Mouse (Mus musculus): ENCODE data around the gene Taf8.
A peak's percentile ranks its signal among the peaks of the same experiment; 100 is the strongest.

Taf8 gene

GRCm38 (mm10) chr17:47479887-47480286 is 22.2 kb downstream of the Taf8 start:
- DNase-seq = no peak

- DNase-seq = no peak
These were observed 26.4 kb downstream of the Taf8 start for GRCm38 (mm10) chr17:47475714-47476113.

GRCm38 (mm10) chr17:47475181-47475580 is 26.9 kb downstream of the Taf8 start:
- DNase-seq = no peak

- DNase-seq = no peak
These were observed 27.8 kb downstream of the Taf8 start for GRCm38 (mm10) chr17:47474250-47474649.

- no peak for DNase-seq
These were observed 28.6 kb downstream of the Taf8 start for GRCm38 (mm10) chr17:47473434-47473974.

GRCm38 (mm10) chr17:47472435-47473350 is 29.4 kb downstream of the Taf8 start:
- no peak for DNase-seq

GRCm38 (mm10) chr17:47470686-47471085 is 31.4 kb downstream of the Taf8 start:
- DNase-seq = peak; percentile 73

- peak; percentile 71 for DNase-seq
These were observed 32.0 kb downstream of the Taf8 start for GRCm38 (mm10) chr17:47470121-47470520.

- no peak for DNase-seq
These were observed 32.5 kb downstream of the Taf8 start for GRCm38 (mm10) chr17:47469642-47470041.

GRCm38 (mm10) chr17:47468466-47468865 is 33.6 kb downstream of the Taf8 start:
- DNase-seq = no peak

GRCm38 (mm10) chr17:47468063-47468462 is 34.0 kb downstream of the Taf8 start:
- DNase-seq = no peak

GRCm38 (mm10) chr17:47467659-47468058 is 34.4 kb downstream of the Taf8 start:
- DNase-seq = no peak

- DNase-seq = no peak
These were observed 35.8 kb downstream of the Taf8 start for GRCm38 (mm10) chr17:47466284-47466683.

- no peak for DNase-seq
These were observed 37.1 kb downstream of the Taf8 start for GRCm38 (mm10) chr17:47465016-47465415.

- DNase-seq = no peak
These were observed 37.7 kb downstream of the Taf8 start for GRCm38 (mm10) chr17:47464248-47464965.

- no peak for DNase-seq
These were observed 39.2 kb downstream of the Taf8 start for GRCm38 (mm10) chr17:47462728-47463388.

- DNase-seq = no peak
These were observed 39.9 kb downstream of the Taf8 start for GRCm38 (mm10) chr17:47462209-47462608.

- DNase-seq = no peak
These were observed 40.4 kb downstream of the Taf8 start for GRCm38 (mm10) chr17:47461688-47462087.

GRCm38 (mm10) chr17:47459341-47459919 is 42.7 kb downstream of the Taf8 start:
- DNase-seq = no peak

- no peak for DNase-seq
These were observed 43.2 kb downstream of the Taf8 start for GRCm38 (mm10) chr17:47458936-47459335.

GRCm38 (mm10) chr17:47458310-47458709 is 43.8 kb downstream of the Taf8 start:
- DNase-seq = no peak

GRCm38 (mm10) chr17:47454675-47455074 is 47.4 kb downstream of the Taf8 start:
- no peak for DNase-seq

- no peak for DNase-seq
These were observed 49.2 kb downstream of the Taf8 start for GRCm38 (mm10) chr17:47452886-47453285.

Measured in cerebellum, adult 11 months (tissue).